Mouse (Mus musculus) cerebellum, postnatal 25 days (tissue): ENCODE data around the gene Nptx1.
A peak's percentile ranks its signal among the peaks of the same experiment; 100 is the strongest.

Experiments used
- DNase-seq, 2 experiments: peaks; one replicate each; pipeline ENCODE4 v3.0.0; 2021; ENCODE audit warnings: mixed read lengths in 2 of 2

The Nptx1 gene

GRCm38 (mm10) chr11:119490861-119491689 is 56.5 kb downstream of the Nptx1 start, which contains the start of gene Endov:
Gene Endov (plus strand): TSS chr11:119491347.
- DNase-seq, result peak; percentile 100
